Mouse (Mus musculus): Measurements from ENCODE around the gene Me3. TPM values are rescaled to one million over a fixed set of nuclear protein-coding genes. Genes with fewer than 3 reads are reported as not detected.

Me3 gene
- polyA plus RNA-seq, 1 experiment from 2014 or later: 2.5 TPM

DNA sequence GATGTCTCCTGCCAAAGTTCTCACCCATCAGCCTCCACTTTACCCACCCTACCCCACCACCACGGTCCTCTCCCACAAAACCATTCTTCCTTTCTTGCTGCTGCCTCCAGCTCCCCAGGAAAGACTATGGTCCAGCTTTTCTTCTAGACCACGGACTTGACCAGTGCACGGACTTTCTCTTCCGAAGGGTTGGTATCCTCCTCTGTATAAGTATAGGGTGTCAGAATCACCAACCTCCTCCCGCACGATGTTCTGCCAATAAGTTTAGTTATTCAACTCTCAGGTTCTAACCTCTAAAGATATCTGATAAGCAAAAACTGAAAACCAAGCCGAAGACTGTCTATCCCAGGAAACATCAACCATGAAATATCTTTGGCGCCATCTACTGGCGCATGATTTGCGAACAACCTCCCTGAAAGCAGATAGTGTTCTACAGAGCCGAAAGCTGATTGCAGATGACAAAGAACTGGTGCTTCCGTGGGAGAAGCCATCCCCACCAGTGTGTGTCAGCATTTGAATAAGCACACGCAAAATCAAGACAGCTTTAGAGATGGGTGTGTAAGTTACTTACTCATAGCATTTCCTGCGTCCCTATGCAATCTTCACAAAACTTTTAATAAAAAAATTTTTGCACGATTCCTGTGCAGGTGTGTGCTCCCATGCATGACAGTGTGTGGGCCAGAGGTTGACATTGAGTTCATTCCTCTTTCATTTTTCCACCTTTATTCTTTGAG lies 209.6 kb downstream of the Me3 start:
- H3K4me1 ChIP-seq: no peaks in the 10 kb centered on the region
- no peak overlapping the region for H3K27ac ChIP-seq
- ATAC-seq (ENCODE audit: insufficient read depth, low FRiP score, low read depth): peak; percentile 39; the same call in 1 of the 2 replicates
- WGBS: 31% methylated on average over 15 of the region's 15 CpGs
- no peak overlapping the region for H3K4me3 ChIP-seq (replicated peaks)
- no peaks in the 10 kb centered on the region for H3K36me3 ChIP-seq
- H3K4me2 ChIP-seq: no peak overlapping the region
- no peaks in the 10 kb centered on the region for H3K9me3 ChIP-seq
- H3K27me3 ChIP-seq (replicated peaks): 0 out of 2 replicates have a peak, but pooled peaks cover 3% of the 10 kb centered on the region
- H3K9ac ChIP-seq: no peak overlapping the region

DNA sequence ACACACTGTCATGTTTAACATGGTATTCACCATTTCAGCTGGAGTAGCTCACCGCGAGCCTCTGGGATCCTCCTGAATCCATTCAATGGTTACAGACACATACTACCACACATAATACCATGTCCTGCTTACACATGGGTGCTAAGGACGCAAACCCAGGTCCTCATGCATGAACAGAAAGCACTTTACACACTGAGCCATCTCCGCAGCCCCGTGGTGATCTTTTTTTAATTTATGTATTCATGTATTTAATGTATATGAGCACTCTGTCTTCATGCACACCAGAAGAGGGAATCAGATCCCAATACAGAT lies 210.2 kb downstream of the Me3 start:
- Histone ChIP-seq H3K27me3 (replicated peaks) (0 out of 2 replicates have a peak, but pooled peaks cover 3% of the 10 kb centered on the region), H3K9me3 (no peaks in the 10 kb centered on the region), H3K4me3 (replicated peaks) (no peak overlapping the region), H3K4me2 (no peak overlapping the region), H3K36me3 (no peaks in the 10 kb centered on the region), H3K9ac (no peak overlapping the region), H3K4me1 (no peaks in the 10 kb centered on the region), H3K27ac (no peak overlapping the region)
- ATAC-seq (ENCODE audit: insufficient read depth, low FRiP score, low read depth): no peak
- WGBS: 90% methylated on average over 5 of the region's 5 CpGs

DNA sequence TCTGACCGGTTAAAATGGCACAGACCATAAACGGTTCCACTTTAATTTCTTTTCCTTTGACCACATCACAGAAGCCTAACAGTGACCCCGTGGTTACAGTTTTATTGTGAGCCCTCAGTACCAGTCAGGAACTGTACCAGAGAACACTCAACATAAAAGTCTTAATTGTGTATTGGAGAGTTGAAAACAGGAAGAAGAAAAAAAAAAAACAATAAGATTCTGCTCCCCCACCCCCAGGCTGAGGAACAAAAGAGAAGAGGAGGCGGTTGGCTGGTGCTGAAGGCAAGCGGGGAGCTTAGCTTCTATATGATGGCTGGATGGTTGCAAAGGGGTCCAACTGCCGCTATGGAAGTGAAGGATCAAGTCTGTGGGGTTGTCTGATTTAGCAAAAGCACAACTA lies 210.9 kb downstream of the Me3 start:
- WGBS: 65% methylated on average over 6 of the region's 6 CpGs
- Histone ChIP-seq H3K36me3 (no peaks in the 10 kb centered on the region), H3K9ac (no peak overlapping the region), H3K27me3 (replicated peaks) (0 out of 2 replicates have a peak, but pooled peaks cover 3% of the 10 kb centered on the region), H3K27ac (no peak overlapping the region), H3K4me1 (no peaks in the 10 kb centered on the region), H3K4me2 (no peak overlapping the region), H3K4me3 (replicated peaks) (no peak overlapping the region), H3K9me3 (no peaks in the 10 kb centered on the region)
- no peak for ATAC-seq (ENCODE audit: insufficient read depth, low FRiP score, low read depth)

GRCm38 (mm10) chr7:89843533-89843932 lies 211.3 kb downstream of the Me3 start:
- no peak for ATAC-seq (ENCODE audit: insufficient read depth, low FRiP score, low read depth)
- Histone ChIP-seq H3K9me3 (no peaks in the 10 kb centered on the region), H3K9ac (no peak overlapping the region), H3K4me3 (replicated peaks) (no peak overlapping the region), H3K36me3 (no peaks in the 10 kb centered on the region), H3K4me2 (no peak overlapping the region), H3K4me1 (no peaks in the 10 kb centered on the region), H3K27ac (no peak overlapping the region), H3K27me3 (replicated peaks) (0 out of 2 replicates have a peak, but pooled peaks cover 3% of the 10 kb centered on the region)
- WGBS: 31% methylated on average over 6 of the region's 6 CpGs

- WGBS: 70% methylated on average over 4 of the region's 4 CpGs
- Histone ChIP-seq H3K9ac (no peak overlapping the region), H3K4me3 (replicated peaks) (no peak overlapping the region), H3K27ac (no peak overlapping the region), H3K9me3 (no peaks in the 10 kb centered on the region), H3K27me3 (replicated peaks) (no peaks in the 10 kb centered on the region), H3K4me1 (no peaks in the 10 kb centered on the region), H3K4me2 (no peak overlapping the region), H3K36me3 (no peaks in the 10 kb centered on the region)
- no peak for ATAC-seq (ENCODE audit: insufficient read depth, low FRiP score, low read depth)
These were observed 213.5 kb downstream of the Me3 start for GRCm38 (mm10) chr7:89845669-89846068.

DNA sequence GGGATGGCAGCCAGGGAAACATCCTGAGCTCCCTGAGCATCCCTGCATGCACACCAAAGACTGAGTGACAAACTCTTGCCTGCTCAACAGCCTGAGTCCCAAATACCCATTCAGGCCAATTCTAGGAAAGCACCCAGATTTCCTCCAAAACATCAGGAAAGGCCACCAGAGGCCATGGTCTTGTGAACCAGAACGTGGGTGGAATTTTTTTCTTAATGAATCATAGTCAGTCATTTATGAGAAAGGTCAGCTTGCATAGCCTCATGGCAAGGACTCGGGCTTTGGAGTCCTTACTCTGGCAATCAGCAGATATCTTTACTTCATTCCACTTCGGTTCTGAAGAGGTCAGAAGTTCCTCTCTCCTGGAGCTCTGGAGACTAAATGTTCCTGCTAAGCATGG lies 218.3 kb downstream of the Me3 start:
- Histone ChIP-seq H3K4me1 (0 out of 2 replicates have a peak, but pooled peaks cover 3% of the 10 kb centered on the region), H3K27ac (no peak overlapping the region), H3K4me2 (no peak overlapping the region), H3K27me3 (replicated peaks) (no peaks in the 10 kb centered on the region), H3K9me3 (no peaks in the 10 kb centered on the region), H3K9ac (no peak overlapping the region), H3K4me3 (replicated peaks) (no peak overlapping the region), H3K36me3 (no peaks in the 10 kb centered on the region)
- ATAC-seq (ENCODE audit: insufficient read depth, low FRiP score, low read depth): no peak
- 62% methylated on average over 3 of the region's 3 CpGs for WGBS

- H3K9ac ChIP-seq: no peak overlapping the region
- no peak overlapping the region for H3K27ac ChIP-seq
- H3K4me3 ChIP-seq (replicated peaks): no peak overlapping the region
- H3K4me2 ChIP-seq: no peak overlapping the region
- WGBS: 43% methylated on average over 10 of the region's 10 CpGs
- H3K4me1 ChIP-seq: 0 out of 2 replicates have a peak, but pooled peaks cover 3% of the 10 kb centered on the region
- no peak for ATAC-seq (ENCODE audit: insufficient read depth, low FRiP score, low read depth)
- no peaks in the 10 kb centered on the region for H3K36me3 ChIP-seq
- H3K9me3 ChIP-seq: no peaks in the 10 kb centered on the region
- H3K27me3 ChIP-seq (replicated peaks): no peaks in the 10 kb centered on the region
These were observed 220.2 kb downstream of the Me3 start for GRCm38 (mm10) chr7:89852158-89853095.

GRCm38 (mm10) chr7:89853131-89853530 lies 220.9 kb downstream of the Me3 start:
- Histone ChIP-seq H3K4me3 (replicated peaks) (no peak overlapping the region), H3K36me3 (no peaks in the 10 kb centered on the region), H3K4me2 (no peak overlapping the region), H3K9me3 (no peaks in the 10 kb centered on the region), H3K27me3 (replicated peaks) (no peaks in the 10 kb centered on the region), H3K4me1 (0 out of 2 replicates have a peak, but pooled peaks cover 3% of the 10 kb centered on the region), H3K9ac (no peak overlapping the region), H3K27ac (no peak overlapping the region)
- WGBS: 77% methylated on average over 5 of the region's 5 CpGs
- no peak for ATAC-seq (ENCODE audit: insufficient read depth, low FRiP score, low read depth)

DNA sequence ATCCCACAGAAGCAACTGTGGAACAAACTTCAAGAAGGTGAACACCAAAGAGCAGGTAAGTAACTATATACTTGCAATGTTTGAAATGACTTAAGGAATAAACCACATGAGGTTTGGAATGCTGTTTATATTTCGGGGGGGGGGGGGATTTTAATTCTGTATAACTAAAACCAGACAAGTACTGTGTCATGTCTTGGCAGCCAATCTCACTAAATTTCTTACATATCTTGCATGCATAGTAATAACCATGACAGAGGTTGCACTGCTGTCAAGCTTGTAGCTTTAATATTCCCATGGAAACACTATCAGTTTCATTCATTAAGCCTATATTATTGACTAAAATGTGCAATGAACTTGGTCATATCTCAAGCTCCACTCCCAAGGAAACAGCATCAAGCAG lies 223.0 kb downstream of the Me3 start:
- Histone ChIP-seq H3K4me3 (replicated peaks) (no peak overlapping the region), H3K4me1 (0 out of 2 replicates have a peak, but pooled peaks cover 3% of the 10 kb centered on the region), H3K9ac (no peak overlapping the region), H3K9me3 (no peaks in the 10 kb centered on the region), H3K4me2 (no peak overlapping the region), H3K27me3 (replicated peaks) (no peaks in the 10 kb centered on the region), H3K27ac (no peak overlapping the region), H3K36me3 (no peaks in the 10 kb centered on the region)
- no peak for ATAC-seq (ENCODE audit: insufficient read depth, low FRiP score, low read depth)
- 62% methylated on average over 1 of the region's 1 CpGs for WGBS

DNA sequence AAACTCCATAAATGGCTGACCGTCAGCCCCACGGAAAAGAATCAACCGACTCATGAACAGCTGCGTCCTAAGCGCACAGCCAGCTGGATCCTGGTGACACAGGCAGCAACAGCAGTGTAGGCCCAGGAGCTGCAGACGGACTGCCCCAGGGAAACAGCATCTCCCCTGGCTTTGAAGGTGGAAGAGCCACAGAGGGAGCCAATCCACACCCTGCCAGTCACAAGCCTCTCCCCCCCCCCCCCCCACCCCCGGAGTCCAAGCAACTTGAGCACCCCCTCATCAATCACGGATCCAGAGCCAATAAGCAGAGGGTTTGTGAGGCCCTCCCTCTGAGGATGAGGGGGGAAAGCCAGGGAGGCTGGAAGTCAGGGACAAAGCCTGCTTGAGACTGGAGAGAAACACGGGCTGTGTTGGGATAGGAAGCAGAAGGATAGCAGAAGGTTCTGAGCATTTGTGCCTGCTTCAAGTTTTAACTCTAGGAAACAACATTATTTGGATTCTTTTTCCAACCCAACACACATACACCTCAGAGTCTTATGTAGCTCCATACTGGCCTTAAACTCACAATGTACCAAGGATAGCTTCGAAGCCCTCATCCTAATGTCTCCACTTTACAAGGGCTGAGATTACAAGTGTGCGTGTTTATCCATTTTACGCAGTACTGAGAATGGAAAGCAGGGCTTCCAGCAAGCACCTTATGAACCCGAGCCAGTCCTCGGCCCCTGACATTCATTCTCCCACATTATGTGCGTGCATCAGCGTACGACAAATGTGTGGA lies 224.4 kb downstream of the Me3 start:
- Histone ChIP-seq H3K4me2 (no peak overlapping the region), H3K36me3 (no peaks in the 10 kb centered on the region), H3K9ac (no peak overlapping the region), H3K27ac (no peak overlapping the region; the same call in 1 of the 2 replicates), H3K9me3 (no peaks in the 10 kb centered on the region), H3K4me3 (replicated peaks) (no peak overlapping the region), H3K27me3 (replicated peaks) (no peaks in the 10 kb centered on the region), H3K4me1 (0 out of 2 replicates have a peak, but pooled peaks cover 3% of the 10 kb centered on the region)
- 48% methylated on average over 17 of the region's 17 CpGs for WGBS
- peak; percentile 47; the same call in 1 of the 2 replicates for ATAC-seq (ENCODE audit: insufficient read depth, low FRiP score, low read depth)

- H3K27ac ChIP-seq: no peak overlapping the region
- H3K36me3 ChIP-seq: no peaks in the 10 kb centered on the region
- no peak overlapping the region for H3K9ac ChIP-seq
- H3K4me3 ChIP-seq (replicated peaks): no peak overlapping the region
- ATAC-seq (ENCODE audit: insufficient read depth, low FRiP score, low read depth): no peak
- H3K9me3 ChIP-seq: no peaks in the 10 kb centered on the region
- no peaks in the 10 kb centered on the region for H3K4me1 ChIP-seq
- WGBS: 77% methylated on average over 1 of the region's 1 CpGs
- no peak overlapping the region for H3K4me2 ChIP-seq
- no peaks in the 10 kb centered on the region for H3K27me3 ChIP-seq (replicated peaks)
These were observed 232.6 kb downstream of the Me3 start for GRCm38 (mm10) chr7:89864769-89865168.

Measured in stomach, embryonic 15.5 days (tissue).